Mouse (Mus musculus) testis, adult 2 months (tissue): ENCODE results near the gene Palld.

Source experiments
- CTCF ChIP-seq: fragments of 200-500 bp; IDR thresholded peaks from 2 replicates; pipeline ENCODE4 v1.5.1; 2012; ENCODE audit warnings: low read depth, mild to moderate bottlenecking, inconsistent platforms, low read length, moderate library complexity; ENCODE audit not compliant: control insufficient read depth, insufficient read depth, insufficient replicate concordance
- POLR2A ChIP-seq: fragments of 200-500 bp; IDR thresholded peaks from 2 replicates; pipeline ENCODE4 v1.6.1; 2012; ENCODE audit warnings: low read depth, mild to moderate bottlenecking, inconsistent platforms, low read length, moderate library complexity; ENCODE audit not compliant: control insufficient read depth

- TF ChIP-seq POLR2A (no peak), CTCF (no peak)
Observed at GRCm38 (mm10) chr8:61866920-61867319, 35.6 kb downstream of the Palld start.
